Comparison of ENCODE assay signal across 12 mouse cellular contexts in the genomic region with DNA sequence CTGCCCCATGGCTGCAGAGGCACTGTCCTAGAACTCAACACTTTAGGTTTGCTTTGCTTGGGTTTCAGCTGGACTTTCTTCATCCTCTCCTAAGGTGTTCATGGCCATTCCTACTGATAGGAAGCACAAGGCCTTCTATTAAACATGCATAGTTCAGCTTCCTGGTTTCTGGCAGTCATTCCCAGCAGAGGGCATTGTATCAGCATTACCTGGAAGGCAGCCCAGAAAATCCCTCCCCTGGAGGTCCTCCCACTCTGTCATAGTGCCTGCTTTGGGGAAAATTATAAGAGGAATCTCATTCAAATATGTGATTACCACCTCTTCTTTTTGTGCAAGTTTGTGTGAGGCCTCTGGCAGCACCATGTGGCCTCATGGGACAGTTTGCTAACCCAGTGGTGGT.
DNase-seq lines count a peak whose midpoint lies in the region; ATAC-seq lines count a peak whose summit lies in the region.
"Had no signal": no experiment of that assay in that cellular context is flagged by ENCODE, and none has a peak within 500 bp of the region (broad histone marks: within the 10 kb centered on the region; RNA-seq: fewer than 3 reads in every experiment).

No protein-coding gene starts in this region.

- H3K9ac ChIP-seq in kidney, embryonic 16.5 days (replicated peaks; ENCODE audit: low read length) = no peak overlapping the region
- H3K9ac ChIP-seq: lung, embryonic 15.5 days; midbrain, embryonic 12.5 days had no signal

- H3K4me2 ChIP-seq in kidney, embryonic 16.5 days (replicated peaks; ENCODE audit: low read depth, low read length) = no peak overlapping the region
- H3K4me2 ChIP-seq: lung, embryonic 15.5 days; midbrain, embryonic 12.5 days had no signal

- no peaks in the 10 kb centered on the region for H3K36me3 ChIP-seq in kidney, embryonic 16.5 days (ENCODE audit: insufficient read depth, low read length)
- H3K36me3 ChIP-seq: limb, embryonic 10.5 days; lung, embryonic 15.5 days; midbrain, embryonic 12.5 days had no signal

- H3K27me3 ChIP-seq in kidney, embryonic 16.5 days (ENCODE audit: insufficient read depth, low read length) = no peaks in the 10 kb centered on the region
- H3K27me3 ChIP-seq: lung, embryonic 15.5 days; midbrain, embryonic 12.5 days had no signal

- no peaks in the 10 kb centered on the region for H3K4me1 ChIP-seq in kidney, embryonic 16.5 days (ENCODE audit: insufficient read depth, low read length)
- H3K4me1 ChIP-seq: limb, embryonic 10.5 days; midbrain, embryonic 12.5 days had no signal

- peak; percentile 46 for DNase-seq in adrenal gland, adult 2 months
- no peak for DNase-seq in adrenal gland, postnatal 4 days (ENCODE audit: low spot score in 2 of 2)
- peak; percentile 56 for DNase-seq in kidney, adult 9 months
- DNase-seq in ovary, postnatal 36 days (ENCODE audit: low spot score) = peak; percentile 8
- DNase-seq in ovary, postnatal 14 days (ENCODE audit: low spot score) = no peak
- DNase-seq in kidney, postnatal 36 days = peak; percentile 8 to 55
- no peak for DNase-seq in ovary, adult 18-20 months (ENCODE audit: low spot score)
- DNase-seq: gastrocnemius, postnatal 25 days had no signal

- no peak overlapping the region for H3K4me3 ChIP-seq in kidney, embryonic 16.5 days (ENCODE audit: low read length)
- H3K4me3 ChIP-seq: limb, embryonic 10.5 days; lung, embryonic 15.5 days; midbrain, embryonic 12.5 days had no signal

- H3K27ac ChIP-seq in kidney, embryonic 16.5 days (ENCODE audit: low read length) = no peak overlapping the region
- H3K27ac ChIP-seq: limb, embryonic 10.5 days; lung, embryonic 15.5 days; midbrain, embryonic 12.5 days had no signal

- no peaks in the 10 kb centered on the region for H3K9me3 ChIP-seq in kidney, embryonic 16.5 days (ENCODE audit: low read length)
- H3K9me3 ChIP-seq: limb, embryonic 10.5 days; lung, embryonic 15.5 days; midbrain, embryonic 12.5 days had no signal

- no peak for ATAC-seq in kidney, embryonic 16.5 days (ENCODE audit: low FRiP score, low TSS enrichment)

Comparison
In these comparisons a context has a peak if more than half of its experiments do, and no peak if none do; other contexts are left out.
1. DNase-seq: peak in adrenal gland, adult 2 months (single experiment), kidney, adult 9 months (single experiment), ovary, postnatal 36 days (single experiment) and kidney, postnatal 36 days (2 of 2); none in adrenal gland, postnatal 4 days (0 of 2), ovary, postnatal 14 days (single experiment) and ovary, adult 18-20 months (single experiment).